Mouse (Mus musculus) ES-Bruce4 (cell line): ENCODE measurements around the gene Rps6ka2.

Experiments
- CTCF ChIP-seq: IDR thresholded peaks from one replicate; pipeline ENCODE4 v1.8.1; 2011; ENCODE audit warnings: low read depth, low read length
- EP300 ChIP-seq: IDR thresholded peaks from 2 replicates; pipeline ENCODE4 v1.6.1; 2011; ENCODE audit warnings: low read depth, low read length; ENCODE audit not compliant: insufficient read depth
- POLR2A ChIP-seq: IDR thresholded peaks from one replicate; pipeline ENCODE4 v1.8.1; 2011; ENCODE audit warnings: low read length; ENCODE audit not compliant: insufficient read depth

- TF ChIP-seq EP300: no peak
- no peak for TF ChIP-seq POLR2A
- TF ChIP-seq CTCF: no peak
Measured at GRCm38 (mm10) chr17:7231790-7232189, 61.9 kb downstream of the Rps6ka2 start.
